Mouse (Mus musculus): ENCODE results near the gene Pdlim5. TPM values are rescaled to one million over a fixed set of nuclear protein-coding genes. Genes with fewer than 3 reads are reported as not detected.

The Pdlim5 gene
- polyA plus RNA-seq (2012; rRNA removed) = 40.4 and 54.2 TPM in 2 replicates

GRCm38 (mm10) chr3:142395520-142396193, at the start of gene Pdlim5:
TSS of gene Pdlim5 (minus strand) at chr3:142395696.

Other genes starting within 250 kb of the Pdlim5 start
- gene Bmpr1b, start 226.3 kb downstream of the Pdlim5 start, polyA plus RNA-seq (2012; rRNA removed) = 5.3 and 6.6 TPM in 2 replicates
- 0.70 and 0.77 TPM in 2 replicates for gene Gbp5, start 98.3 kb upstream of the Pdlim5 start, polyA plus RNA-seq (2012; rRNA removed)
- gene Gbp7, start 134.6 kb upstream of the Pdlim5 start, polyA plus RNA-seq (2012; rRNA removed) = 1.9 and 2.5 TPM in 2 replicates
- gene Gbp3, start 164.3 kb upstream of the Pdlim5 start, polyA plus RNA-seq (2012; rRNA removed) = 21.5 and 27.5 TPM in 2 replicates
- gene Gbp2b, start 199.2 kb upstream of the Pdlim5 start, polyA plus RNA-seq (2012; rRNA removed) = 0.08 TPM in 1 of 2 replicates, not detected in the other
- gene Gbp2, start 224.9 kb upstream of the Pdlim5 start, polyA plus RNA-seq (2012; rRNA removed) = 11.9 and 13.7 TPM in 2 replicates